Mouse (Mus musculus): ENCODE data around the gene Sidt1. TPM values are rescaled to one million over a fixed set of nuclear protein-coding genes. Genes with fewer than 3 reads are reported as not detected.

The Sidt1 gene
- total and polyA plus RNA-seq, 2 experiments from 2014 or later: 18.6 to 30.4 TPM

- no peak for TF ChIP-seq CTCF (IDR thresholded peaks at IDR 0.05)
- peak overlapping the region; percentile 62 for H3K27ac ChIP-seq (ENCODE audit: low read depth, low read length)
- H3K27me3 ChIP-seq (ENCODE audit: insufficient read depth, low read length): 0 out of 2 replicates have a peak, but pooled peaks cover 3% of the 10 kb centered on the region
- peak overlapping the region; percentile 96 for H3K4me2 ChIP-seq (ENCODE audit: low read depth, low read length, poor library complexity, severe bottlenecking)
- H3K4me1 ChIP-seq (ENCODE audit: insufficient read depth, low read length): peaks cover 4% of the 10 kb centered on the region; the same call in 1 of the 2 replicates
- DNase-seq (ENCODE audit: low spot score): peak; percentile 28
- peak overlapping the region; percentile 70 for H3K9ac ChIP-seq (replicated peaks; ENCODE audit: low read length, poor library complexity, severe bottlenecking)
- H3K9me3 ChIP-seq (ENCODE audit: low read length): no peaks in the 10 kb centered on the region
- ATAC-seq (ENCODE audit: low FRiP score): peak; percentile 73
- WGBS: under 1% methylated on average over 60 of the region's 60 CpGs
- H3K4me3 ChIP-seq (ENCODE audit: low read depth, low read length): peak overlapping the region; percentile 69
- H3K36me3 ChIP-seq (ENCODE audit: insufficient read depth, low read length): no peaks in the 10 kb centered on the region
These were observed 768 bp downstream of the Sidt1 start for GRCm38 (mm10) chr16:44331995-44332860.

GRCm38 (mm10) chr16:44331671-44331994, 1.4 kb downstream of the Sidt1 start:
- peak overlapping the region; percentile 62 for H3K27ac ChIP-seq (ENCODE audit: low read depth, low read length)
- no peak for ATAC-seq (ENCODE audit: low FRiP score)
- TF ChIP-seq CTCF (IDR thresholded peaks at IDR 0.05): no peak

DNA sequence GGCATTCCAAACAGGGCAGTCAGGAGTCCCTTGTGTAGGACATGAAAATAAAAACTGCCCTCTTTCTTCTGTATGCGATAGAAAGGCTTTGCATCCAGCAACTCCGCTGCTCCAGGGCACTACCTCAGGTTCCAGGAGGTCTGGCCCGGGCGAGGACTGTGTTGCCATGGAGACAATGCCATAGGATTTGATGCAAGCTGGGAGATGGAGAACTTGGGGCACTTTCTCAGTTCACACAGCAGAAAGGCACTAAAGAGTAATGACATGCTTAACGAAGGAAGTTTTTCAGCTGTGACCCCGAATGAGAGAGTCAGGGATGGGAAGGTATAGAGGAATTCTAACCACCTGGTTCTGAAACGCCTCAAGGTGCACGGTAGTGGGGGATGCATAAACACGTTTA, 1.8 kb downstream of the Sidt1 start:
- WGBS: 16% methylated on average over 9 of the region's 9 CpGs
- no peak overlapping the region for H3K9ac ChIP-seq (replicated peaks; ENCODE audit: low read length, poor library complexity, severe bottlenecking)

More at GRCm38 (mm10) chr16:44331671-44331994, 1.4 kb downstream of the Sidt1 start:
- no peak for DNase-seq (ENCODE audit: low spot score)
- no peaks in the 10 kb centered on the region for H3K36me3 ChIP-seq (ENCODE audit: insufficient read depth, low read length)
- peak overlapping the region; percentile 69 for H3K4me3 ChIP-seq (ENCODE audit: low read depth, low read length)
- H3K27me3 ChIP-seq (ENCODE audit: insufficient read depth, low read length): 0 out of 2 replicates have a peak, but pooled peaks cover 3% of the 10 kb centered on the region
- peak overlapping the region; percentile 70 for H3K9ac ChIP-seq (replicated peaks; ENCODE audit: low read length, poor library complexity, severe bottlenecking)
- peak overlapping the region; percentile 96 for H3K4me2 ChIP-seq (ENCODE audit: low read depth, low read length, poor library complexity, severe bottlenecking)
- peaks cover 4% of the 10 kb centered on the region; the same call in 1 of the 2 replicates for H3K4me1 ChIP-seq (ENCODE audit: insufficient read depth, low read length)
- no peaks in the 10 kb centered on the region for H3K9me3 ChIP-seq (ENCODE audit: low read length)
- WGBS: 10% methylated on average over 6 of the region's 6 CpGs

DNA sequence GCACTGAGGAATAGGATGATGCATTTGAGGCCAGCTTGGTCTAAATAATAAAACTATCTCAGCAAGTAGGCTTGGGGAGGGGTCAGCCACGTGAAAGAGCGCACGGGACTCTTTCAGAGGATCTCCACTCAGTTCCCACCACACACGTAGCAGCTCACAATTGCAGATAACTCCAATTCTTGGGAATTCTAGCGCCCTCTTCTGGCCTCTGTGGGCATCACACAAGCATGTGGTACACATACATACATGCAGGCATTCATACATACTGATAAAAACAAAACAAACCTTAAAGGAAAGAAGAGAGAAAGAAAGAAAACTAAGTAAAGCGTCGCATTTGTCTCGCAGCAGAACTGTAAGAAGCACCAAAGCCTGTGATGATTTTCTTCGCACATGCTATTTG, 2.3 kb downstream of the Sidt1 start:
- 0 out of 2 replicates have a peak, but pooled peaks cover 3% of the 10 kb centered on the region for H3K27me3 ChIP-seq (ENCODE audit: insufficient read depth, low read length)
- H3K36me3 ChIP-seq (ENCODE audit: insufficient read depth, low read length): no peaks in the 10 kb centered on the region
- H3K4me3 ChIP-seq (ENCODE audit: low read depth, low read length): peak overlapping the region; percentile 69
- H3K27ac ChIP-seq (ENCODE audit: low read depth, low read length): no peak overlapping the region
- 79% methylated on average over 9 of the region's 9 CpGs for WGBS
- no peaks in the 10 kb centered on the region for H3K9me3 ChIP-seq (ENCODE audit: low read length)
- DNase-seq (ENCODE audit: low spot score): peak; percentile 14
- TF ChIP-seq CTCF (IDR thresholded peaks at IDR 0.05): peak; percentile 57
- no peak overlapping the region for H3K9ac ChIP-seq (replicated peaks; ENCODE audit: low read length, poor library complexity, severe bottlenecking)
- H3K4me1 ChIP-seq (ENCODE audit: insufficient read depth, low read length): peaks cover 4% of the 10 kb centered on the region; the same call in 1 of the 2 replicates
- H3K4me2 ChIP-seq (ENCODE audit: low read depth, low read length, poor library complexity, severe bottlenecking): peak overlapping the region; percentile 96
- ATAC-seq (ENCODE audit: low FRiP score): no peak

More for the DNA sequence above, 1.8 kb downstream of the Sidt1 start:
- H3K4me2 ChIP-seq (ENCODE audit: low read depth, low read length, poor library complexity, severe bottlenecking): peak overlapping the region; percentile 96
- 0 out of 2 replicates have a peak, but pooled peaks have one; percentile 31 for ATAC-seq (ENCODE audit: low FRiP score)
- H3K27me3 ChIP-seq (ENCODE audit: insufficient read depth, low read length): 0 out of 2 replicates have a peak, but pooled peaks cover 3% of the 10 kb centered on the region
- no peak for TF ChIP-seq CTCF (IDR thresholded peaks at IDR 0.05)
- no peaks in the 10 kb centered on the region for H3K36me3 ChIP-seq (ENCODE audit: insufficient read depth, low read length)
- peaks cover 4% of the 10 kb centered on the region; the same call in 1 of the 2 replicates for H3K4me1 ChIP-seq (ENCODE audit: insufficient read depth, low read length)
- no peak overlapping the region for H3K27ac ChIP-seq (ENCODE audit: low read depth, low read length)
- H3K4me3 ChIP-seq (ENCODE audit: low read depth, low read length): peak overlapping the region; percentile 69
- no peaks in the 10 kb centered on the region for H3K9me3 ChIP-seq (ENCODE audit: low read length)
- peak; percentile 27 for DNase-seq (ENCODE audit: low spot score)

- Histone ChIP-seq H3K27me3 (ENCODE audit: insufficient read depth, low read length) (no peaks in the 10 kb centered on the region), H3K9ac (replicated peaks; ENCODE audit: low read length, poor library complexity, severe bottlenecking) (no peak overlapping the region), H3K27ac (ENCODE audit: low read depth, low read length) (no peak overlapping the region), H3K9me3 (ENCODE audit: low read length) (no peaks in the 10 kb centered on the region), H3K4me2 (ENCODE audit: low read depth, low read length, poor library complexity, severe bottlenecking) (no peak overlapping the region), H3K4me1 (ENCODE audit: insufficient read depth, low read length) (peaks cover 4% of the 10 kb centered on the region; the same call in 1 of the 2 replicates), H3K36me3 (ENCODE audit: insufficient read depth, low read length) (no peaks in the 10 kb centered on the region), H3K4me3 (ENCODE audit: low read depth, low read length) (no peak overlapping the region)
- no peak for TF ChIP-seq CTCF (IDR thresholded peaks at IDR 0.05)
- DNase-seq (ENCODE audit: low spot score): no peak
- no peak for ATAC-seq (ENCODE audit: low FRiP score)
- WGBS: 78% methylated on average over 4 of the region's 4 CpGs
These were observed 4.4 kb downstream of the Sidt1 start for GRCm38 (mm10) chr16:44328644-44329043.

- H3K27ac ChIP-seq (ENCODE audit: low read depth, low read length): no peak overlapping the region
- H3K4me3 ChIP-seq (ENCODE audit: low read depth, low read length): no peak overlapping the region
- H3K4me2 ChIP-seq (ENCODE audit: low read depth, low read length, poor library complexity, severe bottlenecking): no peak overlapping the region
- DNase-seq (ENCODE audit: low spot score): no peak
- no peaks in the 10 kb centered on the region for H3K4me1 ChIP-seq (ENCODE audit: insufficient read depth, low read length)
- no peaks in the 10 kb centered on the region for H3K36me3 ChIP-seq (ENCODE audit: insufficient read depth, low read length)
- no peaks in the 10 kb centered on the region for H3K9me3 ChIP-seq (ENCODE audit: low read length)
- 33% methylated on average over 3 of the region's 3 CpGs for WGBS
- H3K27me3 ChIP-seq (ENCODE audit: insufficient read depth, low read length): no peaks in the 10 kb centered on the region
- ATAC-seq (ENCODE audit: low FRiP score): no peak
- no peak for TF ChIP-seq CTCF (IDR thresholded peaks at IDR 0.05)
- H3K9ac ChIP-seq (replicated peaks; ENCODE audit: low read length, poor library complexity, severe bottlenecking): no peak overlapping the region
These were observed 12.8 kb downstream of the Sidt1 start for GRCm38 (mm10) chr16:44320232-44320631.
